Mouse (Mus musculus): ENCODE results near the gene Sort1. TPM values are rescaled to one million over a fixed set of nuclear protein-coding genes. Genes with fewer than 3 reads are reported as not detected.

Gene Sort1
- total RNA-seq, 1 experiment: 21.2 TPM

DNA sequence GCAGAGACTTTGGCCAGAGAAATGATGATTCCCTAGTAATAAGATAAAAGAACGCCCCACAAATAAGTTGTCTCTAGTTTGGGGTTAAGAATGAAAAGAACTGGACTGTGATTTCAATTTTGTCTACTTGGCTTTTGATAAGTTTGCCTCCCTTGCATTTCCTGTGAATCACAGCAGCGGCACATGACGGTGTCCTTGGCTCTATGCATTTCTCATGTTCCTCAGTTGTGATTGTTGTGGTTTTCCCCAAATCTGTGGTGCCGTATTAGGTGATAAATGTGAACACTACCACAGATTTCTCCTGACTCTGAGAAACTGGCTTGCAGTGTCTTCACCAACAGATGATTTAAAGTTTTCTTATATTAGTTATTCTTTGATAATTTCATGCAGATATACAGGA is 38.3 kb downstream of the Sort1 start:
- Histone ChIP-seq H3K4me3 (ENCODE audit: insufficient read depth in 1 of 2, low read depth in 1 of 2, low read length in 2 of 2, poor library complexity in 1 of 2, severe bottlenecking in 1 of 2) (no peak overlapping the region), H3K4me1 (ENCODE audit: control insufficient read depth in 2 of 2, insufficient read depth in 2 of 2, low read length in 2 of 2, poor library complexity in 1 of 2) (peaks cover 7 to 14% of the 10 kb centered on the region in 2 experiments; a peak in 2 of 4 replicates), H3K9me3 (ENCODE audit: control insufficient read depth, insufficient read depth, low read depth, low read length) (no peaks in the 10 kb centered on the region), H3K27ac (ENCODE audit: insufficient read depth, low read depth, low read length, poor library complexity, severe bottlenecking) (no peak overlapping the region), H3K36me3 (ENCODE audit: control insufficient read depth, insufficient read depth, low read length, poor library complexity, severe bottlenecking) (no peaks in the 10 kb centered on the region), H3K9ac (ENCODE audit: insufficient read depth, low read depth, low read length, poor library complexity, severe bottlenecking) (no peak overlapping the region)
- no peak for TF ChIP-seq HCFC1 (IDR thresholded peaks at IDR 0.05; ENCODE audit: borderline replicate concordance, insufficient read depth, low read length)
- TF ChIP-seq ZNF384 (IDR thresholded peaks at IDR 0.05; ENCODE audit: low read depth, low read length): no peak
- no peak for TF ChIP-seq MAFK (IDR thresholded peaks at IDR 0.05; ENCODE audit: insufficient read depth, low read depth, low read length)
- TF ChIP-seq CHD2 (IDR thresholded peaks at IDR 0.05; ENCODE audit: low read depth, low read length): no peak
- TF ChIP-seq ZC3H11A (IDR thresholded peaks at IDR 0.05; ENCODE audit: borderline replicate concordance, low read depth, low read length): no peak
- DNase-seq (ENCODE audit: low read depth, low spot score): no peak
- in situ Hi-C loops (cut with MboI; ENCODE audit: low sequenced_read_pairs in 2 of 2, unreplicated experiment in 2 of 2): no loop called here

DNA sequence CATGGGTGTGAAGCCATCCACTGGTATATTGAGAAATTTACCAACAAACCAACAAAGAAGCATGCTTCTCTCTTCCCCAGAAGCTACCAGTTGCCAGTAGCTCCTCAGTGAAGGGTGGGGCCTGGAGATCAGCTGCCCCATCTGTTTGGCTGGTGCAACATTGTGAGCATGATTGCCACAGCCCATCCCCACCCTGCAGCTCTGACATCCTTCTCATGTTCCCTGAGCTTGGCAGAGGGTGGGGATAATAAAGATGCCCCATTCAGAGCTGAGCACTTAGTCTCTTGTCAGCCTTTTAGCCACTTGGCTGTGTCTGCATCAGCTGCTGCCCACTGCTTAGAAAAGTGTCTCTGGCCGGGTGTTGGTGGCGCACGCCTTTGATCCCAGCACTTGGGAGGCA is 39.1 kb downstream of the Sort1 start:
- Histone ChIP-seq H3K4me1 (ENCODE audit: control insufficient read depth in 2 of 2, insufficient read depth in 2 of 2, low read length in 2 of 2, poor library complexity in 1 of 2) (peaks cover 7 to 14% of the 10 kb centered on the region in 2 experiments; a peak in 2 of 4 replicates), H3K9me3 (ENCODE audit: control insufficient read depth, insufficient read depth, low read depth, low read length) (no peaks in the 10 kb centered on the region), H3K9ac (ENCODE audit: insufficient read depth, low read depth, low read length, poor library complexity, severe bottlenecking) (no peak overlapping the region), H3K27ac (ENCODE audit: insufficient read depth, low read depth, low read length, poor library complexity, severe bottlenecking) (no peak overlapping the region), H3K4me3 (ENCODE audit: insufficient read depth in 1 of 2, low read depth in 1 of 2, low read length in 2 of 2, poor library complexity in 1 of 2, severe bottlenecking in 1 of 2) (no peak overlapping the region), H3K36me3 (ENCODE audit: control insufficient read depth, insufficient read depth, low read length, poor library complexity, severe bottlenecking) (no peaks in the 10 kb centered on the region)
- no peak for DNase-seq (ENCODE audit: low read depth, low spot score)
- TF ChIP-seq ZC3H11A (IDR thresholded peaks at IDR 0.05; ENCODE audit: borderline replicate concordance, low read depth, low read length) (no peak), ZNF384 (IDR thresholded peaks at IDR 0.05; ENCODE audit: low read depth, low read length) (no peak), CHD2 (IDR thresholded peaks at IDR 0.05; ENCODE audit: low read depth, low read length) (no peak), HCFC1 (IDR thresholded peaks at IDR 0.05; ENCODE audit: borderline replicate concordance, insufficient read depth, low read length) (no peak), MAFK (IDR thresholded peaks at IDR 0.05; ENCODE audit: insufficient read depth, low read depth, low read length) (no peak)
- in situ Hi-C loops (cut with MboI; ENCODE audit: low sequenced_read_pairs in 2 of 2, unreplicated experiment in 2 of 2): no loop called here

DNA sequence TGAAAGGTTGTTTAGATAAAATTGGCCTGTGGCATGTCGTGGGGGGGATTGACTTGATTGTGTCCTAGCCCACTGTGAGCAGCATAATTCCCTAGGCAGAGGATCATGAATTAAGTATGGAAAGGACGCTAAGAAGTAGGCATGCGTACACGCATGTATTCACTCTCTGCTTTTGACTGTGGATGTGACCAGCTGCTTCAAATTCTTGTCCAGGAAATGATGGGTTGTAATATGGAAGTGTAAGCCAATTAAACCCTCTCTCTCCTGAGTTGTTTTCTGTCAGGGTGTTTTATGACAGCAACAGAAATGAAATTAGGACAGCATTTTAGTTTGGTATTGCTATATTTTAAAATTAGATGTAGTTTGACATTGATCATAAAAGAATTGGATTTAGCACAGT is 41.0 kb downstream of the Sort1 start:
- Histone ChIP-seq H3K36me3 (ENCODE audit: control insufficient read depth, insufficient read depth, low read length, poor library complexity, severe bottlenecking) (no peaks in the 10 kb centered on the region), H3K4me1 (ENCODE audit: control insufficient read depth in 2 of 2, insufficient read depth in 2 of 2, low read length in 2 of 2, poor library complexity in 1 of 2) (peaks cover 3 to 6% of the 10 kb centered on the region in 2 experiments; a peak in 2 of 4 replicates), H3K27ac (ENCODE audit: insufficient read depth, low read depth, low read length, poor library complexity, severe bottlenecking) (no peak overlapping the region), H3K9ac (ENCODE audit: insufficient read depth, low read depth, low read length, poor library complexity, severe bottlenecking) (no peak overlapping the region), H3K9me3 (ENCODE audit: control insufficient read depth, insufficient read depth, low read depth, low read length) (no peaks in the 10 kb centered on the region), H3K4me3 (ENCODE audit: insufficient read depth in 1 of 2, low read depth in 1 of 2, low read length in 2 of 2, poor library complexity in 1 of 2, severe bottlenecking in 1 of 2) (no peak overlapping the region)
- no peak for DNase-seq (ENCODE audit: low read depth, low spot score)
- TF ChIP-seq MAFK (IDR thresholded peaks at IDR 0.05; ENCODE audit: insufficient read depth, low read depth, low read length): no peak
- no peak for TF ChIP-seq ZC3H11A (IDR thresholded peaks at IDR 0.05; ENCODE audit: borderline replicate concordance, low read depth, low read length)
- no peak for TF ChIP-seq HCFC1 (IDR thresholded peaks at IDR 0.05; ENCODE audit: borderline replicate concordance, insufficient read depth, low read length)
- TF ChIP-seq ZNF384 (IDR thresholded peaks at IDR 0.05; ENCODE audit: low read depth, low read length): no peak
- TF ChIP-seq CHD2 (IDR thresholded peaks at IDR 0.05; ENCODE audit: low read depth, low read length): no peak
- in situ Hi-C loops (cut with MboI; ENCODE audit: low sequenced_read_pairs in 2 of 2, unreplicated experiment in 2 of 2): no loop called here

- TF ChIP-seq ZC3H11A (IDR thresholded peaks at IDR 0.05; ENCODE audit: borderline replicate concordance, low read depth, low read length) (no peak), MAFK (IDR thresholded peaks at IDR 0.05; ENCODE audit: insufficient read depth, low read depth, low read length) (no peak), HCFC1 (IDR thresholded peaks at IDR 0.05; ENCODE audit: borderline replicate concordance, insufficient read depth, low read length) (no peak), CHD2 (IDR thresholded peaks at IDR 0.05; ENCODE audit: low read depth, low read length) (no peak), ZNF384 (IDR thresholded peaks at IDR 0.05; ENCODE audit: low read depth, low read length) (no peak)
- no peaks in the 10 kb centered on the region for H3K9me3 ChIP-seq (ENCODE audit: control insufficient read depth, insufficient read depth, low read depth, low read length)
- no peaks in the 10 kb centered on the region for H3K36me3 ChIP-seq (ENCODE audit: control insufficient read depth, insufficient read depth, low read length, poor library complexity, severe bottlenecking)
- DNase-seq (ENCODE audit: low read depth, low spot score): no peak
- H3K9ac ChIP-seq (ENCODE audit: insufficient read depth, low read depth, low read length, poor library complexity, severe bottlenecking): no peak overlapping the region
- H3K27ac ChIP-seq (ENCODE audit: insufficient read depth, low read depth, low read length, poor library complexity, severe bottlenecking): no peak overlapping the region
- in situ Hi-C loops (cut with MboI; ENCODE audit: low sequenced_read_pairs in 2 of 2, unreplicated experiment in 2 of 2): no loop called here
- H3K4me3 ChIP-seq (ENCODE audit: insufficient read depth in 1 of 2, low read depth in 1 of 2, low read length in 2 of 2, poor library complexity in 1 of 2, severe bottlenecking in 1 of 2): no peak overlapping the region
- peaks cover 0 to 3% of the 10 kb centered on the region in 2 experiments; a peak in 1 of 4 replicates for H3K4me1 ChIP-seq (ENCODE audit: control insufficient read depth in 2 of 2, insufficient read depth in 2 of 2, low read length in 2 of 2, poor library complexity in 1 of 2)
Observed at GRCm38 (mm10) chr3:108325521-108325920, 41.6 kb downstream of the Sort1 start.

DNA sequence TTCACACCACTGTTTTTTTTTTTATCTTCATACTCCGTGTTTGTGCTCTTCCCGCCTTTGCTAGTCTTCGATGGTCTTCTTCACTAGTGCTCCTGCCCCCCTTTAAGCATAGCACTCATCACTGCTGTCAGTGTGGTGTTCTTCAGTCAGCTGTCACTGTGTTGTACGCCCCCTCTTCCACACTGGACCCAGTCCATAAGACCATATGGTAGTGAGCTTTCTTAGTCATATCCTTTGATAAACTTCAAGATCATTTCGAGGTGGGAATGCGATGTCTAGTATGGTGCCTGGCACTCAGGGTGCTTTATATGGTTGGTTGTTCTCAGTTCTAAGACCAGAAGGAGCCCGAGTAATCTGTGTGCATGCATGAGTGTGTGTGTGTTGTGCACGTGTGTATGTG is 43.4 kb downstream of the Sort1 start:
- in situ Hi-C loops (cut with MboI; ENCODE audit: low sequenced_read_pairs in 2 of 2, unreplicated experiment in 2 of 2): no loop called here
- no peak overlapping the region for H3K9ac ChIP-seq (ENCODE audit: insufficient read depth, low read depth, low read length, poor library complexity, severe bottlenecking)
- no peak for DNase-seq (ENCODE audit: low read depth, low spot score)
- H3K36me3 ChIP-seq (ENCODE audit: control insufficient read depth, insufficient read depth, low read length, poor library complexity, severe bottlenecking): peaks cover 2% of the 10 kb centered on the region; the same call in 1 of the 2 replicates
- H3K9me3 ChIP-seq (ENCODE audit: control insufficient read depth, insufficient read depth, low read depth, low read length): no peaks in the 10 kb centered on the region
- peaks cover 0 to 3% of the 10 kb centered on the region in 2 experiments; a peak in 1 of 4 replicates for H3K4me1 ChIP-seq (ENCODE audit: control insufficient read depth in 2 of 2, insufficient read depth in 2 of 2, low read length in 2 of 2, poor library complexity in 1 of 2)
- no peak overlapping the region for H3K27ac ChIP-seq (ENCODE audit: insufficient read depth, low read depth, low read length, poor library complexity, severe bottlenecking)
- no peak for TF ChIP-seq ZC3H11A (IDR thresholded peaks at IDR 0.05; ENCODE audit: borderline replicate concordance, low read depth, low read length)
- TF ChIP-seq ZNF384 (IDR thresholded peaks at IDR 0.05; ENCODE audit: low read depth, low read length): no peak
- TF ChIP-seq CHD2 (IDR thresholded peaks at IDR 0.05; ENCODE audit: low read depth, low read length): no peak
- TF ChIP-seq MAFK (IDR thresholded peaks at IDR 0.05; ENCODE audit: insufficient read depth, low read depth, low read length): no peak
- TF ChIP-seq HCFC1 (IDR thresholded peaks at IDR 0.05; ENCODE audit: borderline replicate concordance, insufficient read depth, low read length): no peak
- H3K4me3 ChIP-seq (ENCODE audit: insufficient read depth in 1 of 2, low read depth in 1 of 2, low read length in 2 of 2, poor library complexity in 1 of 2, severe bottlenecking in 1 of 2): no peak overlapping the region
